ENCODE assay signal across 12 mouse cellular contexts in genomic region chr7:74683979-74684378, GRCm38 (mm10).
DNase-seq lines count a peak whose midpoint lies in the region; ATAC-seq lines count a peak whose summit lies in the region.
"Had no signal": no experiment of that assay in that cellular context is flagged by ENCODE, and none has a peak within 500 bp of the region (broad histone marks: within the 10 kb centered on the region; RNA-seq: fewer than 3 reads in every experiment).

No protein-coding gene starts in this region.

- H3K4me1 ChIP-seq in kidney, embryonic 14.5 days (ENCODE audit: control insufficient read depth, insufficient read depth, low read length) = no peaks in the 10 kb centered on the region
- peaks cover 4% of the 10 kb centered on the region; the same call in 1 of the 2 replicates for H3K4me1 ChIP-seq in brown adipose tissue, adult 24 weeks (ENCODE audit: control insufficient read depth, insufficient read depth, insufficient read length, low read length)
- peaks cover 4% of the 10 kb centered on the region; the same call in 1 of the 2 replicates for H3K4me1 ChIP-seq in forebrain, embryonic 11.5 days (replicated peaks; ENCODE audit: control insufficient read depth, insufficient read depth, low read length)
- H3K4me1 ChIP-seq: limb, embryonic 13.5 days had no signal

- H3K36me3 ChIP-seq in kidney, embryonic 14.5 days (ENCODE audit: control insufficient read depth, insufficient read depth, low read length) = no peaks in the 10 kb centered on the region
- no peaks in the 10 kb centered on the region for H3K36me3 ChIP-seq in forebrain, embryonic 11.5 days (ENCODE audit: control insufficient read depth, insufficient read depth, low read length)
- H3K36me3 ChIP-seq: forebrain, embryonic 10.5 days; limb, embryonic 13.5 days had no signal

- ATAC-seq in kidney, embryonic 14.5 days (ENCODE audit: low FRiP score, low TSS enrichment) = no peak
- ATAC-seq in hematopoietic stem cell, adult 5-6 weeks (replicated peaks in 1 of 2; ENCODE audit: insufficient read depth in 1 of 2, low FRiP score in 2 of 2, low TSS enrichment in 1 of 2, low read depth in 1 of 2, poor library complexity in 2 of 2, severe bottlenecking in 2 of 2) = peak; percentile 87 to 93
- peak; percentile 98 for ATAC-seq in megakaryocyte, adult 5-6 weeks (ENCODE audit: poor library complexity, severe bottlenecking)
- ATAC-seq in forebrain, embryonic 11.5 days (replicated peaks; ENCODE audit: low FRiP score) = no peak

- H3K4me3 ChIP-seq in kidney, embryonic 14.5 days (ENCODE audit: low read length) = no peak overlapping the region
- no peak overlapping the region for H3K4me3 ChIP-seq in brown adipose tissue, adult 24 weeks (ENCODE audit: insufficient read depth, low read depth, low read length)
- no peak overlapping the region for H3K4me3 ChIP-seq in forebrain, embryonic 11.5 days (ENCODE audit: low read depth, low read length)
- H3K4me3 ChIP-seq: forebrain, embryonic 10.5 days; limb, embryonic 13.5 days had no signal

- no peaks in the 10 kb centered on the region for H3K27me3 ChIP-seq in kidney, embryonic 14.5 days (ENCODE audit: control insufficient read depth, insufficient read depth, low read length)
- no peaks in the 10 kb centered on the region for H3K27me3 ChIP-seq in forebrain, embryonic 11.5 days (ENCODE audit: control insufficient read depth, insufficient read depth, low read length)
- H3K27me3 ChIP-seq: limb, embryonic 13.5 days had no signal

- 79% methylated on average over 2 of the region's 2 CpGs for WGBS in kidney, embryonic 14.5 days
- 88% methylated on average over 2 of the region's 2 CpGs for WGBS in forebrain, embryonic 11.5 days

- H3K4me2 ChIP-seq in kidney, embryonic 14.5 days (replicated peaks; ENCODE audit: low read depth, low read length) = no peak overlapping the region
- no peak overlapping the region for H3K4me2 ChIP-seq in forebrain, embryonic 11.5 days (ENCODE audit: low read depth, low read length, severe bottlenecking)
- H3K4me2 ChIP-seq: limb, embryonic 13.5 days had no signal

- no peaks in the 10 kb centered on the region for H3K9me3 ChIP-seq in kidney, embryonic 14.5 days (ENCODE audit: control insufficient read depth, low read length)
- no peaks in the 10 kb centered on the region for H3K9me3 ChIP-seq in forebrain, embryonic 11.5 days (ENCODE audit: control insufficient read depth, low read length)
- H3K9me3 ChIP-seq: forebrain, embryonic 10.5 days; limb, embryonic 13.5 days had no signal

- no peak overlapping the region for H3K27ac ChIP-seq in kidney, embryonic 14.5 days (ENCODE audit: low read depth, low read length)
- H3K27ac ChIP-seq in brown adipose tissue, adult 24 weeks (replicated peaks; ENCODE audit: low read depth, low read length) = 0 out of 2 replicates have a peak overlapping the region, but pooled peaks have one; percentile 40
- H3K27ac ChIP-seq in forebrain, embryonic 11.5 days (ENCODE audit: low read depth, low read length) = no peak overlapping the region
- H3K27ac ChIP-seq: forebrain, embryonic 10.5 days; limb, embryonic 13.5 days had no signal

- no peak overlapping the region for H3K9ac ChIP-seq in kidney, embryonic 14.5 days (ENCODE audit: low read depth, low read length)
- H3K9ac ChIP-seq in forebrain, embryonic 11.5 days (ENCODE audit: low read length) = no peak overlapping the region
- H3K9ac ChIP-seq: limb, embryonic 13.5 days had no signal

- DNase-seq in kidney, adult 9 months = peak; percentile 57
- DNase-seq in embryo, embryonic 9.5 days (ENCODE audit: extremely low spot score) = no peak
- DNase-seq in forebrain, embryonic 11.5 days (ENCODE audit: low spot score) = no peak
- no peak for DNase-seq in neural tube, embryonic 10.5 days (ENCODE audit: extremely low spot score, low spot score)
- DNase-seq: cerebellum, postnatal 36 days; midbrain, embryonic 14.5 days had no signal

Comparison
In these comparisons a context has a peak if more than half of its experiments do, and no peak if none do; other contexts are left out.
1. ATAC-seq: peak in hematopoietic stem cell, adult 5-6 weeks (2 of 2) and megakaryocyte, adult 5-6 weeks (single experiment); none in kidney, embryonic 14.5 days (single experiment) and forebrain, embryonic 11.5 days (single experiment).